Mouse (Mus musculus): ENCODE data around the gene Itprid2.

- TF ChIP-seq CTCF (IDR thresholded peaks at IDR 0.05 in 2 of 3, conservative IDR thresholded peaks at IDR 0.05 in 1 of 3; ENCODE audit: control insufficient read depth in 1 of 3, insufficient read depth in 1 of 3, low read depth in 2 of 3, low read length in 3 of 3, poor library complexity in 1 of 3, severe bottlenecking in 1 of 3): no peak
- no peak for TF ChIP-seq MEF2A (IDR thresholded peaks at IDR 0.05; ENCODE audit: extremely low read depth, insufficient replicate concordance, low read depth, low read length, poor library complexity, severe bottlenecking)
- no peak for TF ChIP-seq NRF1 (IDR thresholded peaks at IDR 0.05; ENCODE audit: insufficient read depth, low read depth, low read length, poor library complexity, severe bottlenecking)
- no peak for TF ChIP-seq POLR2A (IDR thresholded peaks at IDR 0.05; ENCODE audit: control insufficient read depth in 1 of 2, insufficient read depth in 1 of 2, low read depth in 1 of 2, low read length in 2 of 2, poor library complexity in 1 of 2)
- TF ChIP-seq EP300 (IDR thresholded peaks at IDR 0.05; ENCODE audit: low read depth in 1 of 2, low read length in 2 of 2): no peak
- TF ChIP-seq POLR2AphosphoS2 (IDR thresholded peaks at IDR 0.05; ENCODE audit: low read length): no peak
- TF ChIP-seq KAT2A (conservative IDR thresholded peaks at IDR 0.05; ENCODE audit: low read depth, low read length): no peak
- TF ChIP-seq JUND (IDR thresholded peaks at IDR 0.05; ENCODE audit: low read depth, low read length): no peak
- no peak for TF ChIP-seq HCFC1 (IDR thresholded peaks at IDR 0.05; ENCODE audit: low read depth, low read length)
- TF ChIP-seq BHLHE40 (IDR thresholded peaks at IDR 0.05; ENCODE audit: borderline replicate concordance, low read depth, low read length): no peak
Measured at GRCm38 (mm10) chr2:79651185-79651584, 16.0 kb downstream of the Itprid2 start.
